Mouse (Mus musculus): ENCODE results near the gene Olfr686. TPM values are rescaled to one million over a fixed set of nuclear protein-coding genes. Genes with fewer than 3 reads are reported as not detected.

Gene Olfr686
- polyA plus RNA-seq, 1 experiment, result not detected

- WGBS, result 82% methylated on average over 1 of the region's 1 CpGs
- Histone ChIP-seq H3K4me1 (ENCODE audit: control insufficient read depth, insufficient read depth, low read length) (no peaks in the 10 kb centered on the region), H3K4me3 (replicated peaks; ENCODE audit: extremely low read depth, low read depth, low read length) (no peak within 1 kb of the TSS)
- no peak for DNase-seq
- TF ChIP-seq POLR2A (IDR thresholded peaks at IDR 0.05; ENCODE audit: borderline replicate concordance, extremely low read depth, low read depth, low read length) (no peak), CTCF (IDR thresholded peaks at IDR 0.05; ENCODE audit: insufficient read depth, low read length) (no peak)
Observed at GRCm38 (mm10) chr7:105185912-105186311, 21.4 kb downstream of the Olfr686 start, which contains the start of gene Olfr685. Olfr685 (minus strand) TSS chr7:105186012.

GRCm38 (mm10) chr7:105170773-105171172 lies 36.5 kb downstream of the Olfr686 start:
- no peak overlapping the region for H3K4me3 ChIP-seq (replicated peaks; ENCODE audit: extremely low read depth, low read depth, low read length)
- TF ChIP-seq CTCF (IDR thresholded peaks at IDR 0.05; ENCODE audit: insufficient read depth, low read length), result no peak
- no peak for TF ChIP-seq POLR2A (IDR thresholded peaks at IDR 0.05; ENCODE audit: borderline replicate concordance, extremely low read depth, low read depth, low read length)
- WGBS, result 37% methylated on average over 4 of the region's 4 CpGs

GRCm38 (mm10) chr7:105163553-105163952 lies 43.7 kb downstream of the Olfr686 start, which contains the start of gene Olfr684:
Olfr684 (minus strand) TSS chr7:105163653.
- no peak for DNase-seq
- H3K4me3 ChIP-seq (replicated peaks; ENCODE audit: extremely low read depth, low read depth, low read length), result no peak within 1 kb of the TSS
- no peak for TF ChIP-seq CTCF (IDR thresholded peaks at IDR 0.05; ENCODE audit: insufficient read depth, low read length)
- TF ChIP-seq POLR2A (IDR thresholded peaks at IDR 0.05; ENCODE audit: borderline replicate concordance, extremely low read depth, low read depth, low read length), result no peak
- H3K4me1 ChIP-seq (ENCODE audit: control insufficient read depth, insufficient read depth, low read length), result no peaks in the 10 kb centered on the region
- WGBS, result 60% methylated on average over 1 of the region's 1 CpGs

More at GRCm38 (mm10) chr7:105170773-105171172, 36.5 kb downstream of the Olfr686 start:
- no peak for DNase-seq
- H3K4me1 ChIP-seq (ENCODE audit: control insufficient read depth, insufficient read depth, low read length), result no peaks in the 10 kb centered on the region

Other genes with a start within 250 kb of the Olfr686 start
- not detected in 2 replicates for gene Olfr670, start 244.9 kb downstream of the Olfr686 start, polyA plus RNA-seq (2012; rRNA removed)
- not detected in 2 replicates for gene Olfr671, start 228.4 kb downstream of the Olfr686 start, polyA plus RNA-seq (2012; rRNA removed)
- gene Olfr672, start 205.5 kb downstream of the Olfr686 start, polyA plus RNA-seq (2012; rRNA removed), result not detected in 2 replicates
- gene Olfr675, start 179.0 kb downstream of the Olfr686 start, polyA plus RNA-seq (2012; rRNA removed), result not detected in 2 replicates
- gene Olfr676, start 174.8 kb downstream of the Olfr686 start, polyA plus RNA-seq (2012; rRNA removed), result not detected in 2 replicates
- gene Olfr677, start 156.1 kb downstream of the Olfr686 start, polyA plus RNA-seq (2012; rRNA removed), result not detected in 2 replicates
- gene Olfr678, start 143.0 kb downstream of the Olfr686 start, polyA plus RNA-seq (2012; rRNA removed), result not detected in 2 replicates
- not detected in 2 replicates for gene Olfr679, start 126.3 kb downstream of the Olfr686 start, polyA plus RNA-seq (2012; rRNA removed)
- not detected in 2 replicates for gene Olfr680-ps1, start 114.7 kb downstream of the Olfr686 start, polyA plus RNA-seq (2012; rRNA removed)
- not detected in 2 replicates for gene Olfr681, start 90.6 kb downstream of the Olfr686 start, polyA plus RNA-seq (2012; rRNA removed)
- gene Olfr683, start 60.5 kb downstream of the Olfr686 start, polyA plus RNA-seq (2012; rRNA removed), result not detected in 2 replicates
- gene Olfr684, start 43.8 kb downstream of the Olfr686 start, polyA plus RNA-seq (2012; rRNA removed), result not detected in 2 replicates
- not detected in 2 replicates for gene Olfr685, start 21.5 kb downstream of the Olfr686 start, polyA plus RNA-seq (2012; rRNA removed)
- gene Olfr688, start 80.6 kb upstream of the Olfr686 start, polyA plus RNA-seq (2012; rRNA removed), result not detected in 2 replicates
- not detected in 2 replicates for gene Olfr689, start 103.7 kb upstream of the Olfr686 start, polyA plus RNA-seq (2012; rRNA removed)
- not detected in 2 replicates for gene Olfr690, start 126.6 kb upstream of the Olfr686 start, polyA plus RNA-seq (2012; rRNA removed)
- gene Olfr691, start 134.8 kb upstream of the Olfr686 start, polyA plus RNA-seq (2012; rRNA removed), result not detected in 2 replicates
- not detected in 2 replicates for gene Olfr692, start 160.7 kb upstream of the Olfr686 start, polyA plus RNA-seq (2012; rRNA removed)
- gene Gm5901, start 167.6 kb upstream of the Olfr686 start, polyA plus RNA-seq (2012; rRNA removed), result not detected in 2 replicates
- 46.7 and 57.9 TPM in 2 replicates for gene Fam160a2, start 192.6 kb upstream of the Olfr686 start, polyA plus RNA-seq (2012; rRNA removed)
- gene Cnga4, start 197.1 kb upstream of the Olfr686 start, polyA plus RNA-seq (2012; rRNA removed), result 0.12 and 0.14 TPM in 2 replicates
- gene Cckbr, start 218.2 kb upstream of the Olfr686 start, polyA plus RNA-seq (2012; rRNA removed), result not detected in 2 replicates